Mouse (Mus musculus) testis, adult 2 months (tissue): Measurements from ENCODE around the gene Fam193b.

Experiments used
- CTCF ChIP-seq: fragments of 200-500 bp; IDR thresholded peaks from 2 replicates; pipeline ENCODE4 v1.5.1; 2012; ENCODE audit warnings: low read depth, mild to moderate bottlenecking, inconsistent platforms, low read length, moderate library complexity; ENCODE audit not compliant: control insufficient read depth, insufficient read depth, insufficient replicate concordance
- POLR2A ChIP-seq: fragments of 200-500 bp; IDR thresholded peaks from 2 replicates; pipeline ENCODE4 v1.6.1; 2012; ENCODE audit warnings: low read depth, mild to moderate bottlenecking, inconsistent platforms, low read length, moderate library complexity; ENCODE audit not compliant: control insufficient read depth

DNA sequence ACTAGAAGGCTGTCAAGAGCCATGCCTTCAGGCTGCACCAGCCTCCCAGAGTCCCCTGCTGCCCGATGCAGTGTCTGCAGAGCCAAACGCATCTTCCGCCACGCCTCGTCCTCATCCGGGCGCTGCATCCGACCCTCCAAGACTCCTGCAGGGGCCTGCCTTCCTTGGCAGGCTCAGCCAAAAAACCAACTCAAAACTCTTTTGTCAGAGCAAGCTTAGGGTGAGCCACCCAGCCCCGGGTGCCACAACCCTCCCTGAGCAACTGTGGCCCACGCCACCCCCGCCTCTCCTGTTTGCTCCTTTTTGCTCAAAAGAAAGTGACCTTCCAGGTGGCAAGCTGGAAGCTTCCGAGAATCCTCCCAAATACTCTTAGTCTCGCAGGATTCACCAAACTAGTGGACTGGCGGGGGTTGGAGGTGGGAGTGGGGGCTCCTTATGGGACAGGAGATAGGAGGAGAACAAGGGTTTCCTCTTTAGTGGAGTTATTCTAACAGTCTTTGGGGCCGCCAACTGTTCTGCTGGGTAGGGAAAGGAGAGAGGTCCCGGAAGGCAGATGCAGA lies 1.1 kb downstream of the Fam193b start:
- TF ChIP-seq POLR2A, result no peak
- no peak for TF ChIP-seq CTCF
